Mouse (Mus musculus) natural killer cell, adult 2 months (primary cell): ENCODE measurements around the gene Clock.

Experiments
- DNase-seq, 2 experiments: peaks; one replicate each; pipeline ENCODE4 v3.0.0; 2022; ENCODE audit warnings: low spot score in 2 of 2

Gene Clock

GRCm38 (mm10) chr5:76179791-76180190 lies 124.8 kb downstream of the Clock start:
- no peak for DNase-seq

- no peak for DNase-seq
Measured at GRCm38 (mm10) chr5:76179171-76179570, 125.4 kb downstream of the Clock start.

GRCm38 (mm10) chr5:76177664-76178063 lies 126.9 kb downstream of the Clock start:
- DNase-seq: no peak

- no peak for DNase-seq
Measured at GRCm38 (mm10) chr5:76176841-76177240, 127.8 kb downstream of the Clock start.

- no peak for DNase-seq
Measured at GRCm38 (mm10) chr5:76176411-76176810, 128.2 kb downstream of the Clock start.

- DNase-seq: no peak
Measured at GRCm38 (mm10) chr5:76175051-76175450, 129.5 kb downstream of the Clock start.

GRCm38 (mm10) chr5:76171039-76171438 lies 133.6 kb downstream of the Clock start:
- DNase-seq: no peak

- no peak for DNase-seq
Measured at GRCm38 (mm10) chr5:76170522-76170921, 134.1 kb downstream of the Clock start.

GRCm38 (mm10) chr5:76164827-76165226 lies 139.8 kb downstream of the Clock start:
- DNase-seq: no peak

GRCm38 (mm10) chr5:76163828-76164390 lies 140.7 kb downstream of the Clock start:
- no peak for DNase-seq

- no peak for DNase-seq
Measured at GRCm38 (mm10) chr5:76162926-76163325, 141.7 kb downstream of the Clock start.

- no peak for DNase-seq
Measured at GRCm38 (mm10) chr5:76161491-76161890, 143.1 kb downstream of the Clock start.

GRCm38 (mm10) chr5:76160086-76160485 lies 144.5 kb downstream of the Clock start:
- no peak for DNase-seq
